ENCODE assay signal across 23 mouse cellular contexts in the genomic region with DNA sequence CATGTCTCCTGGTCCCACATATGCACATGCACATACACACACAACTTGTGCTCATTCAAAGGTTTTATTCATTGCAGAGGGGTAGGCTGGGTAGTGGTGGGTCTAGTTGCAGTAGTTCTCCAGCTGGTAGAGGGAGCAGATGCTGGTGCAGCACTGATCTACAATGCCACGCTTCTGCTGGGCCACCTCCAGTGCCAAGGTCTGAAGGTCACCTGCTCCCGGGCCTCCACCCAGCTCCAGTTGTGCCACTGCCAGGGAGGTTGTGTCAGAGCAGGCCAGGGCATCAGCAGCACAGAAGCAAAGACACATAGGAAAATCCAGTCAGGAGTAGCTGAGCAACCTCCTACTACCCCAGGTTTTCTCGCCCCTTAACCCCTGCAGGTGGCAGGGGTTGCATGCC. TPM values are rescaled to one million over a fixed set of nuclear protein-coding genes. Genes with fewer than 3 reads are reported as not detected.
DNase-seq lines count a peak whose midpoint lies in the region; TF ChIP-seq lines count a peak whose summit lies in the region.
"Had no signal": no experiment of that assay in that cellular context is flagged by ENCODE, and none has a peak within 500 bp of the region (broad histone marks: within the 10 kb centered on the region; RNA-seq: fewer than 3 reads in every experiment).

No protein-coding gene starts in this region.

- 64% methylated on average over 3 of the region's 3 CpGs for WGBS in cerebellum, adult 2 months

- H3K27ac ChIP-seq in cerebellum, adult 2 months (ENCODE audit: insufficient read depth, low read length), result no peak overlapping the region
- H3K27ac ChIP-seq: embryonic facial prominence, embryonic 13.5 days; hindbrain, postnatal 0 days; kidney, postnatal 0 days; limb, embryonic 13.5 days; midbrain, embryonic 15.5 days had no signal

- no peaks in the 10 kb centered on the region for H3K27me3 ChIP-seq in cerebellum, adult 2 months (ENCODE audit: control insufficient read depth, insufficient read depth, low read length)
- H3K27me3 ChIP-seq: embryonic facial prominence, embryonic 13.5 days; limb, embryonic 13.5 days; midbrain, embryonic 15.5 days had no signal

- DNase-seq in adrenal gland, adult (ENCODE audit: inconsistent age in 2 of 2, low spot score in 1 of 2), result peak; percentile 48 to 88
- no peak for DNase-seq in adrenal gland, adult 18-20 months (ENCODE audit: low spot score in 2 of 2)
- peak; percentile 26 to 62 for DNase-seq in heart, adult 9 months (ENCODE audit: low spot score in 2 of 2)
- no peak for DNase-seq in heart, postnatal 4 days
- DNase-seq in right cerebral cortex, postnatal 4 days, result peak; percentile 1
- no peak for DNase-seq in right cerebral cortex, adult 2 months (ENCODE audit: low spot score in 2 of 2)
- no peak for DNase-seq in embryo, embryonic 10 days (ENCODE audit: low spot score)
- DNase-seq in cerebellum, adult 2 months, result no peak
- DNase-seq: cerebellum, adult 9-10 months; lung, postnatal 10 days had no signal

- H3K4me3 ChIP-seq in cerebellum, adult 2 months (replicated peaks; ENCODE audit: insufficient read depth, low read depth, low read length), result no peak overlapping the region
- H3K4me3 ChIP-seq: embryonic facial prominence, embryonic 13.5 days; limb, embryonic 13.5 days; midbrain, embryonic 15.5 days had no signal

- no peak for TF ChIP-seq CTCF in cerebellum, adult 2 months (IDR thresholded peaks at IDR 0.05; ENCODE audit: borderline replicate concordance, insufficient read depth, low read depth, low read length)

- H3K4me1 ChIP-seq in cerebellum, adult 2 months (ENCODE audit: control insufficient read depth, insufficient read depth, low read length), result peaks cover 8% of the 10 kb centered on the region
- H3K4me1 ChIP-seq: midbrain, embryonic 15.5 days had no signal

- TF ChIP-seq POLR2A in cerebellum, adult 2 months (IDR thresholded peaks at IDR 0.05; ENCODE audit: borderline replicate concordance, insufficient read depth, low read length), result no peak

RNA-seq across cellular contexts. Expression of gene Gm49394, which starts 8.9 kb away (rescaled TPM):
- not detected for total RNA-seq in adrenal gland, adult 18-20 months (2021)
- total RNA-seq in heart, postnatal 4 days (2021), result under 1 TPM in 1 of 2 experiments, not detected in 1; 0.16 TPM
- polyA plus RNA-seq in cerebellum, adult 2 months (2012; rRNA removed), result 0.02 TPM in 1 of 2 replicates, not detected in the other
- total RNA-seq: megakaryocyte, adult 5-6 weeks had no signal
- polyA plus RNA-seq: CD4-positive, CD25-positive, alpha-beta regulatory T cell, adult 4 months; cortical plate, adult 2 months; embryonic facial prominence, embryonic 13.5 days; forebrain, embryonic 16.5 days; G1E; hindbrain, postnatal 0 days; kidney, postnatal 0 days; liver, embryonic 16.5 days; midbrain, embryonic 15.5 days; spleen, adult 2 months; thymus, postnatal 0 days had no signal

RNA-seq across cellular contexts. Expression of gene Igf2, which starts 12.0 kb away (rescaled TPM):
- total RNA-seq in adrenal gland, adult 18-20 months (2021), result 10 to 100 TPM; 15.2 to 22.1 TPM
- total RNA-seq in heart, postnatal 4 days (2021), result 1,000 to 10,000 TPM; 1,716 to 1,905 TPM
- polyA plus RNA-seq in cerebellum, adult 2 months (2012; rRNA removed), result 67.2 and 99.9 TPM in 2 replicates
- total RNA-seq: megakaryocyte, adult 5-6 weeks had no signal
- polyA plus RNA-seq: G1E had no signal

Comparison
In these comparisons a context has a peak if more than half of its experiments do, and no peak if none do; other contexts are left out.
1. DNase-seq: peak in adrenal gland, adult (2 of 2), heart, adult 9 months (2 of 2) and right cerebral cortex, postnatal 4 days (single experiment); none in adrenal gland, adult 18-20 months (0 of 2), heart, postnatal 4 days (single experiment), right cerebral cortex, adult 2 months (0 of 2), embryo, embryonic 10 days (single experiment) and cerebellum, adult 2 months (0 of 2).
2. RNA of gene Igf2, which starts 12.0 kb away (total RNA-seq): 1,716 to 1,905 TPM in heart, postnatal 4 days; 15.2 to 22.1 TPM in adrenal gland, adult 18-20 months; every median in the first group is over 10 times any median in the second.